Mouse (Mus musculus): ENCODE measurements around the gene Alg14. TPM values are rescaled to one million over a fixed set of nuclear protein-coding genes. Genes with fewer than 3 reads are reported as not detected.
A peak's percentile ranks its signal among the peaks of the same experiment; 100 is the strongest.

Gene Alg14
- 8.9 TPM in 1 of 2 replicates, not detected in the other for polyA plus RNA-seq (2012; ENCODE audit: insufficient read depth, low replicate concordance)

- no peaks in the 10 kb centered on the region for H3K9me3 ChIP-seq
- H3K36me3 ChIP-seq (replicated peaks; ENCODE audit: low read length), result no peaks in the 10 kb centered on the region
- no peaks in the 10 kb centered on the region for H3K27me3 ChIP-seq (replicated peaks)
- H3K4me3 ChIP-seq (replicated peaks), result peak within 1 kb of the TSS; percentile 93
- no peak for TF ChIP-seq FLI1 (IDR thresholded peaks at IDR 0.05; ENCODE audit: low read length)
- no peak for TF ChIP-seq GATA1 (IDR thresholded peaks at IDR 0.05; ENCODE audit: borderline replicate concordance, low read length)
- H3K4me1 ChIP-seq, result peaks cover 33% of the 10 kb centered on the region
Measured at GRCm38 (mm10) chr3:121291560-121292258, at the start of gene Alg14. TSS of gene Alg14 (plus strand) at chr3:121291773.

- H3K4me1 ChIP-seq, result peaks cover 24% of the 10 kb centered on the region
- TF ChIP-seq FLI1 (IDR thresholded peaks at IDR 0.05; ENCODE audit: low read length), result no peak
- no peak for TF ChIP-seq GATA1 (IDR thresholded peaks at IDR 0.05; ENCODE audit: borderline replicate concordance, low read length)
Measured at GRCm38 (mm10) chr3:121242111-121242936, 49.2 kb upstream of the Alg14 start.

GRCm38 (mm10) chr3:121242941-121243340 lies 48.6 kb upstream of the Alg14 start:
- peak overlapping the region; percentile 68 for H3K4me3 ChIP-seq (replicated peaks)
- no peaks in the 10 kb centered on the region for H3K9me3 ChIP-seq
- no peaks in the 10 kb centered on the region for H3K36me3 ChIP-seq (replicated peaks; ENCODE audit: low read length)
- TF ChIP-seq GATA1 (IDR thresholded peaks at IDR 0.05; ENCODE audit: borderline replicate concordance, low read length) (no peak), FLI1 (IDR thresholded peaks at IDR 0.05; ENCODE audit: low read length) (no peak)
- H3K27me3 ChIP-seq (replicated peaks), result peaks cover 11% of the 10 kb centered on the region
- peaks cover 24% of the 10 kb centered on the region for H3K4me1 ChIP-seq

More at GRCm38 (mm10) chr3:121242111-121242936, 49.2 kb upstream of the Alg14 start:
- Histone ChIP-seq H3K27me3 (replicated peaks) (peaks cover 11% of the 10 kb centered on the region), H3K4me3 (replicated peaks) (no peak overlapping the region), H3K36me3 (replicated peaks; ENCODE audit: low read length) (no peaks in the 10 kb centered on the region), H3K9me3 (no peaks in the 10 kb centered on the region)

DNA sequence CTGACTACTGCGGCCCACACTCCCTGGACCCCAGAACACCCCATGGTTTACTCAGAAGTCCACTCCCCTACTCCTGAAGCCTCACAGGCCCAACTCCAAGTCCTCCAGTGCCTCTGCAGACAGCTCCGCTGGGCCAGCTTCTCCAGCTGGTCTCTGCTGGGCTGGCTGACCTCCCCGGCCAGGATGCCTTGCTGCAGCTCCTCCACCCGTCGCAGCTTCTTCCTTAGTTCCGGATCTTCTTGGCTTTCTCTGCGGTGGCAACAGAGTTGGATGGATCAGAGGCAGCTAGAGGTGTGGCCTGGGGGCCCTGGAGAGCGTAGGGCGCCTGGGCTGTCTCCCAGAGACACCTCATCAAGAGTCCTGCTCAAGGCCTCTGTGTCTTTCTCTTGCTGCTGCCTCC lies 41.5 kb upstream of the Alg14 start:
- Histone ChIP-seq H3K4me1 (peaks cover 8% of the 10 kb centered on the region), H3K36me3 (replicated peaks; ENCODE audit: low read length) (no peaks in the 10 kb centered on the region), H3K9me3 (no peaks in the 10 kb centered on the region), H3K27me3 (replicated peaks) (peaks cover 5% of the 10 kb centered on the region), H3K4me3 (replicated peaks) (no peak overlapping the region)
- no peak for TF ChIP-seq GATA1 (IDR thresholded peaks at IDR 0.05; ENCODE audit: borderline replicate concordance, low read length)
- TF ChIP-seq FLI1 (IDR thresholded peaks at IDR 0.05; ENCODE audit: low read length), result no peak

DNA sequence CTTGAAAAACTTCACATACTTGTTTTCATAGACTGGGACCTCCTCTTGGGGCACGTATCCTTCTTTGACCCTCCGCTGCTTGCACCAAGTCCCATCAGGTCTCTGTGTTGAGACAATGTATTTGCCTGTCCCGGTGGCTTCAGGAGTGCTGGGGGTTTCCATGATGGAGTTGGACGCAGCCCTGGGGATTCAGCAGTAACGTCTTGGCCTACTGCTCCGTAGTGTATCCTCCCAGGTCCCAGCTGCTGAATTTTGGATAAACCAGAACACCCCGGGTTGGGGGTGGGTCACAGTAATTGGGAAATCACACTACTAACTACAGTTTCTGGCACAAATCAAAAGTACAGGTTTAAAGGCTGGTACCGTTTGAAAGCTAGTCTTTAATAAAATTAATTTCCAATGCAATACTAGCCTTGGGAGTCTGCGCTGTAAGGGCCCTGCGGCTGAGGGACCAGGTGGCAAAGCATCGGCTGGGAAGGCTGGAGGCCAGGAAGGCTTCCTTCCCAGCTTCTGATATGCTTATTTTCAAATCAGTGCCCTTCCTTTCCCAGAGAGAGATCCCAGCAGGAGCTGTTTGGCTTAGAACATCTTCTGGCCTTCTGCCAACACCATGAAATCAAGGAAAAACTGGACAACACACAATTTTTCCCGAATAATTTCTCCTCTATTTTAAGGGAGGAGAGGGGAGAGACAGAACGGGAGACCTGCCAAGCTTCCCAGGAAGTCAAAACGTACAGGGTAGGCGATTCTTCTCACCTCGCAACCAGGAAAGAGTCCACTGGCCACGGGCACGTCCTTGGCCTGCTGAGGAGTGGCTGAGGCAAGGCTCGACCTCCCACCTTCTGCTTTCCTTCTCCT lies 40.8 kb upstream of the Alg14 start:
- H3K9me3 ChIP-seq, result no peaks in the 10 kb centered on the region
- no peaks in the 10 kb centered on the region for H3K36me3 ChIP-seq (replicated peaks; ENCODE audit: low read length)
- no peak for TF ChIP-seq FLI1 (IDR thresholded peaks at IDR 0.05; ENCODE audit: low read length)
- no peak for TF ChIP-seq GATA1 (IDR thresholded peaks at IDR 0.05; ENCODE audit: borderline replicate concordance, low read length)

GRCm38 (mm10) chr3:121255501-121255900 lies 36.1 kb upstream of the Alg14 start:
- H3K9me3 ChIP-seq, result no peaks in the 10 kb centered on the region
- no peaks in the 10 kb centered on the region for H3K36me3 ChIP-seq (replicated peaks; ENCODE audit: low read length)
- peaks cover 27% of the 10 kb centered on the region for H3K27me3 ChIP-seq (replicated peaks)
- no peak for TF ChIP-seq GATA1 (IDR thresholded peaks at IDR 0.05; ENCODE audit: borderline replicate concordance, low read length)
- no peak for TF ChIP-seq FLI1 (IDR thresholded peaks at IDR 0.05; ENCODE audit: low read length)
- H3K4me1 ChIP-seq, result peaks cover 16% of the 10 kb centered on the region
- no peak overlapping the region for H3K4me3 ChIP-seq (replicated peaks)

More for the DNA sequence above, 40.8 kb upstream of the Alg14 start:
- Histone ChIP-seq H3K4me1 (peaks cover 8% of the 10 kb centered on the region), H3K27me3 (replicated peaks) (peaks cover 7% of the 10 kb centered on the region), H3K4me3 (replicated peaks) (no peak overlapping the region)

DNA sequence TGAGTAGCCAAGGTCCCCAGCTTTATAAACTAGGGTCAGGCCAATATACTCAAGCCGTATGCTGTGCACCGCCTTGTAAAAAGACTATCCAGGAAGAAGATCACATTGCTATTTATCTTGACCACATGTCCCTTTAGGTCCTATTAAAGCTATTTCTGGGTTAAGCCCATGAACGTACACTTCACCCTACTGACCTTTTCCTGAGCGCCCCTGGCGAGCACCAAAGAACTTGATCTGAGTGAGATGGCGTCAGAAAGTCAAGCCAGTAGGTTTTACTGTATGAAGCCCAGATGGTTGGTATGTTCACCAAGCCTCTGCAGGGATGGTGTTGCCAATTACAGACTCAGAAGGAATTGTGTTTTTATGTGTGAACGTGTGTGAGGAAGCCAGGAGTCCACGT lies 35.4 kb upstream of the Alg14 start:
- Histone ChIP-seq H3K27me3 (replicated peaks) (peaks cover 33% of the 10 kb centered on the region), H3K4me3 (replicated peaks) (no peak overlapping the region), H3K9me3 (no peaks in the 10 kb centered on the region), H3K36me3 (replicated peaks; ENCODE audit: low read length) (no peaks in the 10 kb centered on the region), H3K4me1 (peaks cover 23% of the 10 kb centered on the region)
- TF ChIP-seq GATA1 (IDR thresholded peaks at IDR 0.05; ENCODE audit: borderline replicate concordance, low read length) (no peak), FLI1 (IDR thresholded peaks at IDR 0.05; ENCODE audit: low read length) (no peak)

DNA sequence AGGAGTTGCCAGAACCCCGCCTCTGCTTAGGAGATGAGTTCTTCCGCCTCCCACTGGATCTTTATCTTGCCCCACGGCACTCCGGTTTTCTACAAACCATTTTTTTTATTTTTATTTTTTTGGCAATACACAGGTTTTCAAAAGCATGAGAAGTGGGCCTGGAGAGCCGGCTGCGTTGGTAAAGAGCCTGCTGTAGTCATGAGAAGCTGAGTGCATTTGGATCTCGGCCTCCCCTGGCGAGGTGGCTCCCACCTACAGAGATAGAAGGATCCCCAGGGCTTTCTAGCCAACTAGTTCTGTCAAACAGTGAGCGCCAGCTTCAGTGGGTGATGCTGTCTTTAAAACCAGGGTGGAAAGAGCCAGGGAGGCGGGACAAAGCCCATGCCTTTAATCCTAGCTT lies 34.2 kb upstream of the Alg14 start:
- Histone ChIP-seq H3K4me3 (replicated peaks) (no peak overlapping the region), H3K27me3 (replicated peaks) (peaks cover 45% of the 10 kb centered on the region), H3K9me3 (no peaks in the 10 kb centered on the region), H3K4me1 (peaks cover 31% of the 10 kb centered on the region), H3K36me3 (replicated peaks; ENCODE audit: low read length) (no peaks in the 10 kb centered on the region)
- no peak for TF ChIP-seq FLI1 (IDR thresholded peaks at IDR 0.05; ENCODE audit: low read length)
- no peak for TF ChIP-seq GATA1 (IDR thresholded peaks at IDR 0.05; ENCODE audit: borderline replicate concordance, low read length)

Measured in megakaryocyte, embryonic 14.5 days (primary cell).